Mouse (Mus musculus): ENCODE data around the gene Casq2. TPM values are rescaled to one million over a fixed set of nuclear protein-coding genes. Genes with fewer than 3 reads are reported as not detected.

The Casq2 gene
- polyA plus RNA-seq, 1 experiment, result 1.2 TPM

DNA sequence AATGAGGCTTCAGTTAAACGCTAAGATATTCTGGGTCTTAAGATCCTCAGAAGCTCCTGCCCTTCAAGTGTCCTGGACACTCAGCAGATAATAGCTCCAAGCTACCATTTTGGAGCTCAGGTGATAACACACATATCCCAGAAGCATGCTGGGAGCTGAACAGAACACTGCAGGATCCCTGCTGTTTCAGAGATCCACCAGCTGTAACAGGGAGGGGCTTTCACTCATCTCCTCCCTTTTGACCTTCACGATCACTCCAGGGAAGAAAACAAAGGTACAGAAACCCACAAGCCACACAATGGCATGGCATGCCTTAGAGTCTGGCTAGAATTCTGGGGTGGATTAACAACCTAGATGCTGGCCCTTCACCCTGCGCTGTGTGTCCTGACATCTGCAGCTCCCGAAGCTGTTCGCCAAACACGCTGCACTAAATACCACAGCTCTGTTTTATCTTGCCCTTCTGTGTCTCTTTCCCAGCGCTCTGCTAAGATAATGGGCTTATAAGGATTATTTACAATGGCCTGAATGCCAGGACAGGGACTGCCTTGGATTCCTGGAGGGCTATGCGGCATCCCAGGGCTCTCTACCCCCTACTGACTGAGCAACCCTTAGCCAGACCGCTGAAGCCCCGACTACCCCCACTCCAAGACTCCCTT is 81.5 kb downstream of the Casq2 start:
- no peak overlapping the region for H3K4me3 ChIP-seq (ENCODE audit: insufficient read depth, low read length)
- peaks cover 16% of the 10 kb centered on the region for H3K4me1 ChIP-seq (ENCODE audit: control insufficient read depth, insufficient read depth, low read length)
- no peak for TF ChIP-seq CTCF (IDR thresholded peaks at IDR 0.05; ENCODE audit: borderline replicate concordance, insufficient read depth, low read length)
- TF ChIP-seq POLR2A (IDR thresholded peaks at IDR 0.05; ENCODE audit: low read depth, low read length), result no peak
- no peak overlapping the region for H3K27ac ChIP-seq (ENCODE audit: insufficient read depth, low read length)

DNA sequence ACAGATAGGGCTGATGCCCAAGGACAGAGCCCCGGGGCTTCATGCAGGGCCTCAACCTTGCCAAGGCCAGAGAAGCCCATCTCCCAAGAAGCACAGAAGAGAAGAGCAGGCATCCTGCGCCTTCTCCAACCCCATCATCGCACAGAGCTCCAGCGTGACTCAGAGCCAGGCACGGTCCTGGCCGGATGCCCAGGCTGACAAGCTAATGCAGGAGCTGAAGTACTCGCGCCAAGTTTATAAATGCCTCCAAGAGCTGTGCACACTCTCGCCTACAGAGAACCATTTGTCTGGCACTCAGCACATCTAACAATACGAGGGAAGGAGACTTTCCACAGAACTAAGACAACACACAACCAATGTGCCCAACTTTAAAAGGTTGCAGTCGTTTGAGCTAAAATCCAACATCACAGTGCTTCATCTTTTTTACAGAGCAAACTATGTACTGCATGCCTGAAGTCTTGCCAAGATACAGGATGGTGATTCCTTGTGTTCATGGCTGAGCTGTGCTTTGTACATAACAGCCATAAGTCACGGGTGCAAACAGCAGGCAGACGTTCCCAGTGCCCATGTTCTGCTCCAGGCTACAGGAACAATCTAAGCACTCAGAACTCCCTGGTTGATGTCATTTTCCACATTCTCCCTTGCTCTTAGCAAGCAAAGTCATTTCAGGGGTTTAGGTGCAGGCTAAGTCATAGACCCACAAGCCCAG is 83.1 kb downstream of the Casq2 start:
- peaks cover 16% of the 10 kb centered on the region for H3K4me1 ChIP-seq (ENCODE audit: control insufficient read depth, insufficient read depth, low read length)
- H3K4me3 ChIP-seq (ENCODE audit: insufficient read depth, low read length), result no peak overlapping the region
- H3K27ac ChIP-seq (ENCODE audit: insufficient read depth, low read length), result peak overlapping the region; percentile 23

DNA sequence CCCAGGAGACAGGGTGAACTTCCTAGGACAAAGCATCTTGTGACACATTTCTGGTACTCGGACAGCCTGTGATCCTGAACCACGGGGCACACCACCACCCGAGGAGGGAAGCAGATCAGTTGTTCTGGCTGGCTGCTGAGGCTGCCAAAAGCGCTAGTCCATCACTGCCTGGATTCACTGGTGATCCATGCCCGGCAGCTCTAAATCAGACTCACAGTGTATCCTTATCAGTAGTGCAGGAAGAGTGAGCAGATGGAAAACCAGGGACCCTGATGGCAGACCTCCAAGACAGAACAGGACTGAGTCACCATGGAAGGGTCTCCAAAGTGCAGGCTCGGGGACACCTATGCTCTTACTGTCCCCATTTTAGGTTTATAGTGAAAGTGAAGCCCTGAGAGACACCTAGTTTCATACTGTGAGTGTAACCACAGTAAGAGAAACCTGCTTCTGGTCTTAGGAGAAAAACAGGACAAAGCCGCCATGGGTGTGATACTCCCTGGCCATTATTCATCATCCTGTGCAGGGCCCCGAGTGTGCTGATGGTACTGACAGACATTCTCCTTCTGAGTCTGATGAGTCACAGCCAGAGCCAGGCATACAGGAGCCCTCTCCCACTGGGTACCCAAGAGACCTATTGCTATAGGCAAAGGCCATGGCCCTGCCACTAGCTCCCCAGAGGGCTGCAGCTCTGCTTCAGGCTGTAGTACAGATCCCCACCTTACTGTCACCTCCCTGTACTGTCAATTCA is 88.1 kb downstream of the Casq2 start:
- TF ChIP-seq CTCF (IDR thresholded peaks at IDR 0.05; ENCODE audit: borderline replicate concordance, insufficient read depth, low read length) (no peak), POLR2A (IDR thresholded peaks at IDR 0.05; ENCODE audit: low read depth, low read length) (no peak)
- Histone ChIP-seq H3K4me1 (ENCODE audit: control insufficient read depth, insufficient read depth, low read length) (peaks cover 19% of the 10 kb centered on the region), H3K27ac (ENCODE audit: insufficient read depth, low read length) (no peak overlapping the region), H3K4me3 (ENCODE audit: insufficient read depth, low read length) (no peak overlapping the region)

More for the DNA sequence above, 83.1 kb downstream of the Casq2 start:
- TF ChIP-seq CTCF (IDR thresholded peaks at IDR 0.05; ENCODE audit: borderline replicate concordance, insufficient read depth, low read length) (no peak), POLR2A (IDR thresholded peaks at IDR 0.05; ENCODE audit: low read depth, low read length) (no peak)

DNA sequence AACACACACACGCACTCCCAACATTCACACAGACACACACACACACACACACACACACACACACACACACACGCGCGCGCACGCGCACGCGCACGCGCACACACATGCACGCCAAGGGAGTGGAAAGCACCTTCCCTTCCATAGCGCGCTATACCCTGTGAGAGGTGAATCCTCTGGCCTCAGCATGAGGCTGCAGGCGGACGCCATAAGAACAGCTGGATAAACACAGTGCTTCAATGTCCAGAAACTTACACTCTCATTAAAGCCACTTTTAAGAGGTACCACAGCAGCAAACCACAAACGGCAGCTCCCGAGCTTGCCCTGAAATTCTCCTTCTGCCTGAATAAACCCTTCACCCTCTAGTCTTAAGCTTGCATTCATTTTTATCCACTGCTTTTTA is 89.5 kb downstream of the Casq2 start:
- no peak overlapping the region for H3K27ac ChIP-seq (ENCODE audit: insufficient read depth, low read length)
- H3K4me1 ChIP-seq (ENCODE audit: control insufficient read depth, insufficient read depth, low read length), result peaks cover 11% of the 10 kb centered on the region
- TF ChIP-seq CTCF (IDR thresholded peaks at IDR 0.05; ENCODE audit: borderline replicate concordance, insufficient read depth, low read length) (no peak), POLR2A (IDR thresholded peaks at IDR 0.05; ENCODE audit: low read depth, low read length) (no peak)
- no peak overlapping the region for H3K4me3 ChIP-seq (ENCODE audit: insufficient read depth, low read length)

DNA sequence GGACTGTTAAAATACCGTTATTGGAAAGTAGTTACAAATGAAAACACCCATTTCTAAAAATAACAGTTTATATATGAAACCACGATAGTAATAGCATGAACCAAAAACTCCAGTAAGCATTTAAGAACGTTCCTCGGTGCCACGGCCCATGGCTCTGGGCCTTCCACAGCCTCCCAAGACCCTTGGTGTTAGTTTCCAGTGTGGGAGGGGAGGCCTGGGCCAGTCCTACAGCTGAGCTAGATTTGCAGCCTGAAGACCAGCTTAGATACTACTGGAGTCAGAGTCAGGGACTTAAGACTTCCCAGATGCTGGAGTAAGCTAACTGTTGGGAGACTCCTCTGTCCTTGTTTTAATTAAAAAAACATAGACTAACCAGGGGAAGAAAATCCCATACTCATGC is 89.9 kb downstream of the Casq2 start:
- H3K4me3 ChIP-seq (ENCODE audit: insufficient read depth, low read length), result no peak overlapping the region
- TF ChIP-seq CTCF (IDR thresholded peaks at IDR 0.05; ENCODE audit: borderline replicate concordance, insufficient read depth, low read length) (no peak), POLR2A (IDR thresholded peaks at IDR 0.05; ENCODE audit: low read depth, low read length) (no peak)
- H3K27ac ChIP-seq (ENCODE audit: insufficient read depth, low read length), result peak overlapping the region; percentile 5
- peaks cover 9% of the 10 kb centered on the region for H3K4me1 ChIP-seq (ENCODE audit: control insufficient read depth, insufficient read depth, low read length)

DNA sequence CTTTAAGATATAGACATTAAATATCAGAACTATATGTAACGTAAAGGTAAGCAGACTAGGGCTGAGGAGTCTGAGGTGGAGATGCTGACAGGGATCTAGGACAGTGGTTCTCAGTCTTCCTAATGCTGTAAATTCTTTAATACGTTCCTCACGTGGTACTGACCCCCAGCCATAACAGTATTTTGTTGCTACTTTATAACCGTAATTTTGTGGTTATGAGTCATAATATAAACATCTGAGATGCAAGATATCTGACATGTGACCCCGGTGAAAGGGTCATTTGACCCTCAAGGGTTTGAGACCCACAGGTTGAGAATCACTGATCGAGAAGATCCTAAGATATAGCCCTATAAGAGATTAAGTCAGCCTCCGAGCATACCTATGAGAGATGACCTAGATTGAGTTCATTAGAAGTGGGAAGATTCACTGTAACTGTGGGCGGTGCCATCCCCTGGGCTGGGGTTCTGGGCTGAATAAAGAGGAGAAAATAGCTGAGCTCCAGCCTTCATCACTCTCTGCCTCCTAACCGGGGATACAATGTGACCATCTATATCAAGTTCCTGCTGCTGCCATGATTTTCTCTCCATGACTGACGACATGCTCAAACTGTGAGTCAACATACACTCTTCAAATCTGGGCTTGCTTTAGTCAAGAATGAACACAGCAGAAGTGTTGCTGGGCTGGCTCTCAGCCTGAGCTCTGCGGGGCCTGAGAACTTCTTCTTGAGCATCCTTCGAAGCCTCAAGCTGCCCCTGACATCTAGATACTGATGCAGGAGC is 91.8 kb downstream of the Casq2 start:
- Histone ChIP-seq H3K4me1 (ENCODE audit: control insufficient read depth, insufficient read depth, low read length) (peaks cover 7% of the 10 kb centered on the region), H3K4me3 (ENCODE audit: insufficient read depth, low read length) (no peak overlapping the region), H3K27ac (ENCODE audit: insufficient read depth, low read length) (no peak overlapping the region; the same call in 1 of the 2 replicates)
- no peak for TF ChIP-seq POLR2A (IDR thresholded peaks at IDR 0.05; ENCODE audit: low read depth, low read length)
- no peak for TF ChIP-seq CTCF (IDR thresholded peaks at IDR 0.05; ENCODE audit: borderline replicate concordance, insufficient read depth, low read length)

DNA sequence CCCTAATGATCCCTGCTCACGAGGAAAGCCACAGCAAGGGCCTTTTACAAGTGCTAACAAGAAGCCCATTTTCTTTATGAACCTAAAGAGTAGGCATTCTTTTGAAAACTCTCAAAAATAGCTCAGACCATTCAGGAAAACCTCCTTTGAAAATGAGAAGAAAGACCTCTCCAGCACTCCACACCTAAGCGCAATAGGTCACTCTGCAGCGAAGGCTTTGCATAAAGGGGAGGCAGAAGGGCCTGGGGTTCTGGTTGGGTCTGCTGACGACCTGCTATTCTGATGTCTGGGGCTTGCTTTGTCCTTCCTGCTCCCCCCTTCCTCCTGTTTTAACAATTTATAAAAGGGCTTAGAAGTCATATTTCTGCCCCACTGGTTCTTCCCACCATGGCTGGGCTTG is 93.7 kb downstream of the Casq2 start:
- Histone ChIP-seq H3K4me1 (ENCODE audit: control insufficient read depth, insufficient read depth, low read length) (peaks cover 3% of the 10 kb centered on the region), H3K4me3 (ENCODE audit: insufficient read depth, low read length) (no peak overlapping the region), H3K27ac (ENCODE audit: insufficient read depth, low read length) (no peak overlapping the region)
- no peak for TF ChIP-seq POLR2A (IDR thresholded peaks at IDR 0.05; ENCODE audit: low read depth, low read length)
- no peak for TF ChIP-seq CTCF (IDR thresholded peaks at IDR 0.05; ENCODE audit: borderline replicate concordance, insufficient read depth, low read length)

DNA sequence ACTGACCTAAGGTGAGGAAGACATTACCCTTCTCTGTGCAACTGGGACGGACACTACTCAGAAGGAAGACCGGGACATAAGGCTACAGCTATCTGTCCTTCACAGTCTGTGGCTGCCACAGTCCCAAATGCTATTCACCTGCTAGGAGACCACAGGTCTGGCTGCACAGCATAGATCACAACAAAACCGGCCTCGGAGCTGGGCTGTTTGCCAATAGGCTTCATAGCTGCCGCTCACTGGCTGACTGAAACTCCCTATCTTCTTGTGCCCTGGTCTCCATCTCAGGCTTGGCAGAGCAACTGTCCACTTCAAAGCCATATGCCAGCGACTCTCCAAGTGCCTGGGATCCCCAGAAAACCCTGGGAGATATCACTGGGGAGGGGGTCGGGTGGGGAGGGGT is 94.5 kb downstream of the Casq2 start:
- TF ChIP-seq CTCF (IDR thresholded peaks at IDR 0.05; ENCODE audit: borderline replicate concordance, insufficient read depth, low read length) (no peak), POLR2A (IDR thresholded peaks at IDR 0.05; ENCODE audit: low read depth, low read length) (no peak)
- peaks cover 3% of the 10 kb centered on the region; the same call in 1 of the 2 replicates for H3K4me1 ChIP-seq (ENCODE audit: control insufficient read depth, insufficient read depth, low read length)
- no peak overlapping the region for H3K4me3 ChIP-seq (ENCODE audit: insufficient read depth, low read length)
- H3K27ac ChIP-seq (ENCODE audit: insufficient read depth, low read length), result no peak overlapping the region

DNA sequence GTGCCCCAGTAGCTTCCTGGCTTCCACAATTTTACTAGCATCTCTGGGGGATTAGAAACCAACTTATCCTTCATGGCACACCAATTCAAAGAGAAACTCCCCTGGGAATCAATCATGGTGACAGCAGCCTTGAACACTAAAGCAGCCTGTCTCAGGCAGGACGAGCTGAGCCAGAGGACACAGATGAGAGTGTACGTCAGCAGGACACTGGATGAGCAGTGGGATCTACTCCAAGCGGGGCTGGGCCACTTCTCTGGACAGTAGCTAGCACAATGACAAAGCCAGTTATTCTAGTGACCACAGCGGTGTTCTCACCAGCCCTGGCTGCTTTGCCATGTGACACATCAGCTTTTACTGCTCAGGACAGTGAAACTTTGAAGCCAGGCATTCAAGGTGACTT is 95.0 kb downstream of the Casq2 start:
- Histone ChIP-seq H3K27ac (ENCODE audit: insufficient read depth, low read length) (no peak overlapping the region), H3K4me3 (ENCODE audit: insufficient read depth, low read length) (no peak overlapping the region), H3K4me1 (ENCODE audit: control insufficient read depth, insufficient read depth, low read length) (peaks cover 3% of the 10 kb centered on the region; the same call in 1 of the 2 replicates)
- TF ChIP-seq CTCF (IDR thresholded peaks at IDR 0.05; ENCODE audit: borderline replicate concordance, insufficient read depth, low read length), result no peak
- no peak for TF ChIP-seq POLR2A (IDR thresholded peaks at IDR 0.05; ENCODE audit: low read depth, low read length)

Measured in embryonic fibroblast, embryonic 13.5 days (primary cell).